Mouse (Mus musculus): ENCODE measurements at regions not wholly inside any gene's neighbourhood (a gene's known extent, or its start where the extent isn't known, plus 50 kb on each side); places are given as distances from the start of the nearest gene placed in this dataset.
"Not testable (repeated sequence)": the region's sequence is repeated elsewhere in the genome, so short reads cannot be mapped to it uniquely, and the experiment has no call there.

GRCm38 (mm10) chr6:53233777-53234176 is 53.3 kb upstream of the Creb5 start:
- in situ Hi-C loops (cut with MseI, MboI): no loop called here

- in situ Hi-C loops (cut with MseI, MboI): no loop called here
Measured at GRCm38 (mm10) chr6:53232616-53233015, 54.5 kb upstream of the Creb5 start.

- in situ Hi-C loops (cut with MseI, MboI): no loop called here
Measured at GRCm38 (mm10) chr6:53229350-53229749, 57.7 kb upstream of the Creb5 start.

GRCm38 (mm10) chr6:53222104-53222503 is 65.0 kb upstream of the Creb5 start:
- in situ Hi-C loops (cut with MseI, MboI): no loop called here

- in situ Hi-C loops (cut with MseI, MboI): no loop called here
Measured at GRCm38 (mm10) chr6:53221668-53222005, 65.4 kb upstream of the Creb5 start.

- in situ Hi-C loops (cut with MseI, MboI): no loop called here
Measured at GRCm38 (mm10) chr6:53220784-53221667, 66.0 kb upstream of the Creb5 start.

GRCm38 (mm10) chr6:53218871-53219286 is 68.2 kb upstream of the Creb5 start:
- in situ Hi-C loops (cut with MseI, MboI): no loop called here

- in situ Hi-C loops (cut with MseI, MboI): no loop called here
Measured at GRCm38 (mm10) chr6:53217234-53218015, 69.6 kb upstream of the Creb5 start.

GRCm38 (mm10) chr6:53216715-53217114 is 70.4 kb upstream of the Creb5 start:
- in situ Hi-C loops (cut with MseI, MboI): no loop called here

GRCm38 (mm10) chr6:53211420-53211819 is 75.7 kb upstream of the Creb5 start:
- in situ Hi-C loops (cut with MseI, MboI): no loop called here

- in situ Hi-C loops (cut with MseI, MboI): no loop called here
Measured at GRCm38 (mm10) chr6:53209398-53209797, 77.7 kb upstream of the Creb5 start.

GRCm38 (mm10) chr6:53208474-53208873 is 78.6 kb upstream of the Creb5 start:
- in situ Hi-C loops (cut with MseI, MboI): no loop called here

GRCm38 (mm10) chr6:53207781-53208180 is 79.3 kb upstream of the Creb5 start:
- in situ Hi-C loops (cut with MseI, MboI): no loop called here

- in situ Hi-C loops (cut with MseI, MboI): no loop called here
Measured at GRCm38 (mm10) chr6:53207361-53207760, 79.7 kb upstream of the Creb5 start.

- in situ Hi-C loops (cut with MseI, MboI): no loop called here
Measured at GRCm38 (mm10) chr6:53201281-53201956, 85.7 kb upstream of the Creb5 start.

- in situ Hi-C loops (cut with MseI, MboI): no loop called here
Measured at GRCm38 (mm10) chr6:53199474-53199873, 87.6 kb upstream of the Creb5 start.

- in situ Hi-C loops (cut with MseI, MboI): not testable (repeated sequence)
Measured at GRCm38 (mm10) chr6:53182131-53182530, 104.9 kb upstream of the Creb5 start.

- in situ Hi-C loops (cut with MseI, MboI): no loop called here
Measured at GRCm38 (mm10) chr6:53164423-53164841, 96.0 kb upstream of the Jazf1 start.

GRCm38 (mm10) chr6:53163091-53163490 is 94.7 kb upstream of the Jazf1 start:
- in situ Hi-C loops (cut with MseI, MboI): no loop called here

GRCm38 (mm10) chr6:53161627-53162026 is 93.2 kb upstream of the Jazf1 start:
- in situ Hi-C loops (cut with MseI, MboI): no loop called here

- in situ Hi-C loops (cut with MseI, MboI): no loop called here
Measured at GRCm38 (mm10) chr6:53154621-53155020, 86.2 kb upstream of the Jazf1 start.

- in situ Hi-C loops (cut with MseI, MboI): loop anchor here (10.0 kb wide), 2 partner anchors 113 to 123 kb away; no protein-coding TSS in a partner anchor
Measured at GRCm38 (mm10) chr6:53147478-53147877, 79.0 kb upstream of the Jazf1 start.
